Mouse (Mus musculus): Measurements from ENCODE around the gene Foxo1.

Gene Foxo1

DNA sequence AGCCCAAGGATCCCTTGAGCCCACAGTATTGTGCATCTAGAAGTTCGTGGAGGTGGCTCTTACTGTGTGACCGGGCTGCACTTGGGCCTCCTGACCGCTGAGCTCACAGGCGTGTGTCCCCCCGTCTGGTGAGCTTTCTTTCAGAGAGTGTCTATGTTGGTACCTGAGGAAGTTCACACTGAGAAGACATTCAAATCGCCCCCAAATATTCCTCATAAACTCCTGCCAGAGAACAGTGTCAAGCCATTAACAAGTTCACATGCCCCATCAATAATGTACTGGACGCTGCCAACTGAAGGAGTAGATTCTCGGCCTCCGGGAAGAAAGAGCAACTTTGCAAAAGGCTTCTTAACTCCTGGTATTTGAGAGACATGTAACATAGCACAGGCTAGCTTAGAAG is 83.8 kb downstream of the Foxo1 start:
- in situ Hi-C loops (cut with MboI, MseI) = no loop called here

DNA sequence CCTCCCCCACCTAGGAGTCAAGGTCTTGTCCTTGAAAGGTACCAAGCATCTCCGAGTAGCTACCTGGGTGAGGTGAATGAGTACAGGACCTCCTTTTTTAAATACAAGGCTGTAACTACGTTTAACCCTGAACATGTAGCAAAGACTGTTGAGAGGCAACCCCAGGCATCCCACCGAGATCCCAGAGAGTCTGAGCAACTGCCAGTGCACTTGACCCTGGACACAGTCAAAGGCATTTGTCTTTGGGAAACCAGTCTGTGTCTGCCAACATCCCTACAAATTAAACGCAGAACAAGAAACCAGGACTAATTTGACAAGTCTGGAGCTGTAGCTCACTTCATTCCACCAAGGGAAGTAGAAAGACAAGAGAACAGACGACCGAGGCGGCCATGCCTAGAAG is 86.1 kb downstream of the Foxo1 start:
- in situ Hi-C loops (cut with MboI, MseI) = no loop called here

DNA sequence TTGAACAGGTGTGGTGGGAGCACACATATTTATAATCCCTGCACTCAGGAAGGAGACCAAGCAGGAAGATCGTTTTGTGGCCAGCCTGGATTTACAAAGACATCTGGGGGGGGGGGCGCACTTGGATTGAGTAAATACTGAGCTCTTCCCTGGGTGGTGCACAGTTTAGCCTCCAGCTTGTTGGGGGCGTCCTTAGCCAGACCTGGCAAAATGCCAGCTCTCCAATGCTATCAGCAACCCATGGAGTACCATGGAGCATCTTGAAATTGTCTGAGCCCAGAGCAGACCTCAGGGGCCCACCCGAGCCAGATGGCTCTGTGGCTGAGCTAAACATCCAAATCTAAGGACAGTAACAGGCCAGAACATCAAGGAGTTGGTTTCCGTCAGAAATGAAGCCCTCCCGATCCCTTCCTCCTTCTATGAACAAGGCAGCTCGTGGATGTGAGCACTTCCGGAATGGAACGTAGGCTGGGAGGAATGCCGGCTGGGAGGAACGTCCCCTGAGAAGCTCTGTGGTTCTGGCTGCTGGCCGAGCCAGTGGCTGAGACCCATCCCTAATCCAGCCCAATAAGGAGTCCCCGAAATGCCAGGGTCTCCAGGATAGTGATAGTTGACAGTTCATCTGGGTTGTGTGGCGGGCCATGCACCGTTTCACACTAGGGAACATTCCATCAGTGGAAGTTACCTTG is 89.3 kb downstream of the Foxo1 start:
- in situ Hi-C loops (cut with MboI, MseI) = no loop called here

DNA sequence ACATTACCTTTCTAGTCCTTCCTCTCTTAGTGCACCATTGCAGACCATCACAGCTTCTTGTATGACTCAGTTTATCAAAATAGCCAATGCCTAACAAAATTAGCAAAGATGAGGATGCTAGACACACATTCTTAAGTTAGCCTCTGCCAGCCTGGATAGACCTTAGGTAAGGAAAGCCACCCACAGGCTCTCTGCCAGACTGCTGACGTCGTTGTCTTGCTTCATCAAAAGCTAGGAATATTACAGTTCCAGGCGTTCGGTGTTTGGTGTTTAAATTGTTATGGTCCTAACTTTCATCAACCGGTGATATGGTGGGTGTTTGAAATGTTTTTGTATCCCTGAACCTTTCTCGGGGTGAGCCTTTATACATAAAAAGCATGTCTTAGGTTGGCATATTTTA is 96.4 kb downstream of the Foxo1 start:
- in situ Hi-C loops (cut with MboI, MseI) = loop anchor here in 1 of 2 experiments (5.0 kb wide), 1 partner anchor 628 kb away; no protein-coding TSS in a partner anchor

GRCm38 (mm10) chr3:52369204-52369603 is 101.1 kb downstream of the Foxo1 start:
- in situ Hi-C loops (cut with MboI, MseI) = no loop called here

DNA sequence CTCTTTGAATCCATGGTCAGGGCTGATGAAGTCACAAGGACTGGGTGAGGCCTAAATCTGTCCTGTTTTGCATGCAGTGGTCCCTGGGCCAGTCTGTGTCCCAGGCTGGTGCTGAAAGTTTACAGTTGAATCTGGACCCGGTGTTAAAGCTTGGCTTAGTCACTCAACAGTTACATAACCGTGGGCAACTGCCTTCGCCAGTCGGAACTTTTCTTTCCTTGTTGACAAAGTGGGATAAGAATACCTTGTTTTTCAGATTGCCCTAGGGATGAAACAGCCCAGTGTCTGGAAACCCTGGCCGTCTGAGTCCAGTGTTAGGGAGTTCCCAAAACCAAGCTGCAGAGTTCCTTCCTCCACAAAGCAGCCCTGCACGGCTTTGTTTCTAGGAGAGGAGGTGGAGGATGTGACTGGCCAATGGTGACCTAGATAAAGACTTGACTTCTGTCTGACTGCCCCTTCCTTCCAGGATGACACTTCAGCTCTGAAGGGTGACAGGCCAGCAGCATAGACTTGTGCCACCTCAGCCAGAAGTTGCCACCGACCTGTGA is 101.8 kb downstream of the Foxo1 start:
- in situ Hi-C loops (cut with MboI, MseI) = no loop called here

GRCm38 (mm10) chr3:52376974-52377373 is 108.8 kb downstream of the Foxo1 start:
- in situ Hi-C loops (cut with MboI, MseI) = no loop called here

- in situ Hi-C loops (cut with MboI, MseI) = no loop called here
Measured at GRCm38 (mm10) chr3:52383351-52383750, 115.2 kb downstream of the Foxo1 start.

GRCm38 (mm10) chr3:52386343-52386742 is 118.2 kb downstream of the Foxo1 start:
- in situ Hi-C loops (cut with MboI, MseI) = no loop called here

- in situ Hi-C loops (cut with MboI, MseI) = no loop called here
Measured at GRCm38 (mm10) chr3:52390321-52390720, 122.2 kb downstream of the Foxo1 start.

DNA sequence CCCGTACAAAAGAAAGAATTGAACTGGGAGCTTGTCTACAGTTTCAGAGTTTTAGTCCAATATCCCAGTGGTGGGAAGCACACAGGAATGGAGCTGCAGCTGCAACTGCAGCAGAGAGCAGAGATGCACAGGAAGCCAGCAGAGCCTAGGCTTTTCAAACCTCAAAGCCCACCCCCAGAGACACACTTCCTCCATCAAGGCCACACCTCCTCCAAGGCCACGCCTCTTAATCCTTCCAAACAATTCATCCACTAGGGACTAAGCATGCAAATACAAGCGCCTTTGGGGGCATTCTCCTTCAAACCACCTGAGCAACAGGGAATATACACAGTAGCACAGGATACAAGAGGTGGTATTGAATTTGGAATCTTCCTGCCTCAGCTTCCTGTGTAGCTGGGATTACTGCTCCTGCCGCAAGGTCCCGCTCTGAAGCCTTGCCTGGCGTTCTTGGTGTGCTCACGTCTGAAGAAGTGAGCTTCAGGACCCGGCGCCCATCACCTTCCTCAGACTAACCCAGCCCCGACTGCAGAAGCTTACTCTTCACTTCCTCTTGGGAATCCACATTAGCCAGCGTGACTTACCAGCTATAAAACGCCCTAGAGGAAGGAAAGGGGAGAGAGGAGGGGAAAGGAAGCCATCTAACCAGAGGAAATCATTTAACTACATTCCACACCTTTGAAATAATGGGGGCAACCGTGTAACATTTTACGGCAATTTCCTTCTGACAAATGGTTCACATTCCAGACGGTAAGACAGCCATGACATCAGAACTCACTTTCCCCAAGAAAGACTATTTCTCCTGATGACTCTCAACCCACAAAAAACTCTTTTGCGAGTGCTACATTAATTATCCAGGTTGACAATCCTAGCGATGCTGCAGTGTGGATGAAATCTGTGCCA is 122.9 kb downstream of the Foxo1 start:
- in situ Hi-C loops (cut with MboI, MseI) = no loop called here

DNA sequence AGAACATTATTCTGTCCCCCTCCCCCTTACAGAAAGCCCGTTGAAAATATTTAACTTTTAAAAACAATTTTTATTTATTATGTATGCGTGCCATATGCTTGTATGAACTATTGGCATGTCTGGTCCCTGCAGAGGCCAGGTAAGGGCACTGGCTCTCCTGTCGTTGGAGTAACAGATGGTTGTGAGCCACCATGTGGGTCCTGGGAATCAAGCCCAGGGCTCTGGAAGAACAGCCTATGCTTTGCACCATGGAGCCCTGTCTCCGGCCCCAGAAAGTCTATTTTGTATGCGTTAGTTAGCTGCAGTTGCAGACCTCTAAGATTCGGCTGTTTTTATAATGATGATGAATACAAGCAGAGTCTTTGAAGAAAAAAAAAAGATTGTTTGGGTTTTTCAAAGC is 123.8 kb downstream of the Foxo1 start:
- in situ Hi-C loops (cut with MboI, MseI) = no loop called here

GRCm38 (mm10) chr3:52392521-52392920 is 124.4 kb downstream of the Foxo1 start:
- in situ Hi-C loops (cut with MboI, MseI) = no loop called here

DNA sequence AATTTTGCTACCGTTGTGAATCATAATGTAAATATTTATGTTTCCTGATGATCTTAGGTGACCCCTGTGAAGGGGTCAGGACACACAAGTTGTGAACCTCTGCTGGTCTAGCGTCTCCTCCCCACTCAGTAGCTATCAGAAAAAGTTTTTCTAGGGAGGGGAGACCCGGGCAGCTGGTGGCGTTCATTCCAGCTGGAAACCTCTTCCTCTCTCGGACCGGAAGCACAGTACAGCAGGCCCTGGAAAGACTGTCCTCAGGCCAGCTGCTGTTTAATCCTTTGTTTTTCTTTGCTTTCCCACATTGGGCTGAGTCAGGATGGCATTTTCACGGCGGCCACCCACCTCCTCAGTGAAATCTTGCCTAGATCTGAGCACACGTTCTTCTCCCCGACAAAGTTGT is 125.0 kb downstream of the Foxo1 start:
- in situ Hi-C loops (cut with MboI, MseI) = no loop called here

DNA sequence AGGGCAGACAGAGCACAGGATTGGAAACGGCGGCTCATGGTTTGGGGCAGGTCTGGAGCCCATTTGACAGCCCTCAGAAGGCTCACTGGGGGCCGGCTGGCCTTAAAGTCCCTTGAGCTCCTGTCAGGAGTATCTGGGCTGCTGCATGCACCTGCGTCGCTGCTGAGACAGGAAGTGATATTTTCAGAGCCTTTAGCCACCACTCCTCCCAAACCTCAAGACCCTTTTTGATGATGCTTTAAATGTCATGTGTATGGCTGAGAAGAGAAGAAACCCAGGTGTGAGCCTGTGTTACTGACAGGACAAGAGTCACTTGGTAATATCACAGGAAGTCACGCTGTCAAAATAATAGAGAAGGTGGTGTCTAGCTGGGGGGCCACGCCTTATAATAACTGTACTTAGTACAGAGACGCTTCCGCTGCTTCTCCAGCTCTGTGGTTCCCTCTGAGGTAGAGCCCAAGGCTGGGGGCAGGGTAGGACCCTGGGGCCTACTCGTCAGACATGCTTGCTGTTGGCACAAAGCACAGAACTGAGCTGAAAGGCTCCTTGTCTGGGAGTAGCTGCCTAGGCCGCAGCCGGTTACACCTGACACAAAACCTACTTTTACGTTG is 128.1 kb downstream of the Foxo1 start:
- in situ Hi-C loops (cut with MboI, MseI) = no loop called here

GRCm38 (mm10) chr3:52396951-52397615 is 128.9 kb downstream of the Foxo1 start:
- in situ Hi-C loops (cut with MboI, MseI) = no loop called here

DNA sequence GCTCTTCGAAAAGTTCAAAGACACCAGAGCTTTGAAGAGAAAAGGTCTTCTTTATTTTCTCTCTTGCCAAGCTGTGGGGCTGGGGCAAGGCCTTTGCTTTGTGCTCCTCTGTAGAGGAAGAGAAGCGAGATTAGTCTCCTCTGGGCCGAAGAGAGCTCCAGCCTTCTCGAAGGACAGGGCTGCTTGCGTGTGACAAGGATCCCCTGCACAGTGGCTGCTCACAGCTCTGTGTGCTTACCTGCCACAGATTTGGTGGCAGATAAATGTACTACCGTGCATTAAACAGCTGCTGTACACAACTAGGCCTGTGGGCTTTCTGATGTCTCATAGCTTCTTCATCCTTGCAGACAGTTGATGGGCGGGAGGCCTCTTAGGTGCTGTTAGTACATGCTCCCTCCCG is 129.8 kb downstream of the Foxo1 start:
- in situ Hi-C loops (cut with MboI, MseI) = no loop called here

DNA sequence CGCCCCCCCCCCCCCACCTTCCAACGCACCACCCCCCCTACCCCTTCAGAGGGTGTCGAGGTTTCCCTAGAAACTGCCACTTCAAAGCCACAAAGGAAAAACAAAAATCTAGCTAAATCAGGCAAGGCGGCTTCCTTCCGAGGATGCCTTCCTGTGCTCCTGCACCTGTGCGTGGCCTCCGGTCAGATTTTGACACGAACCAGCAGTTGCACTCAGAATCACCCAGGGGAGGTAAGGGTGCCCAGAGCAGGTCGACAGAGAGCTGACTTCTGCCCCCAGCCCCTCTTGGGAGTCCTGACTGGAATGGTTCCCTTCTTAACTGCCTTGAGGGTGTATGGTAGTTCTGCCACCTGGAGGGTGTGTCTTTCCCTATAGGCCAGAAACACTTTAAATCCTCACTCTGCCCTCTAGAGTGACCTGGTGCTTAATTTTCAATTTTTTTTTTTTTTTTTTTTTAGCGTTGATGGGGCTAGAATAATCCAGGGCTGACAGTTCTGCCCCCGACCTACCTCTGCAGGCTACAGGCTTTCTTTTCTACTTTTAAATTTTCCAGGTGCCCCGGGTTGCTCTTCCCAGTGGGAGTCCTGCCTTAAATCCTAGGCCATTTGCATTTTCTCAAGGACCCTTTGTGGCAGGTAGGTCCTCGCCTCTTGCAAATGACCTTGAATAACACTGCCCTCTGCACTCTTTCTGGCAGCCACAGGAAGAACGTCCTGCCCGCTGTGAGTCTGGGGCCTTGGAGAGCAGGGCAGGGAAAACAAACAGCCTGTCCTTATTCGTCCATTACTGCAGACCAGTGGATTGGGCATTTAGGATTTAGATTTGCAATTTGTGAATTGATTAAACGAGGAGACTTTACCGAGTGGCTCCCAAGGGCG is 132.4 kb downstream of the Foxo1 start:
- in situ Hi-C loops (cut with MboI, MseI) = loop anchor here (5.0 to 10.0 kb wide), 2 partner anchors 57 to 136 kb away; partner anchors contain the start of gene Foxo1 (in 1 of the 2)

GRCm38 (mm10) chr3:52401162-52401928 is 133.2 kb downstream of the Foxo1 start:
- in situ Hi-C loops (cut with MboI, MseI) = loop anchor here (5.0 to 10.0 kb wide), 2 partner anchors 56 to 137 kb away; partner anchors contain the start of gene Foxo1 (in 1 of the 2)
